Mouse (Mus musculus) testis, adult 2 months (tissue): ENCODE measurements around the gene Creb5. TPM values are rescaled to one million over a fixed set of nuclear protein-coding genes. Genes with fewer than 3 reads are reported as not detected.

Experiments used
- H3K27ac ChIP-seq: fragments of 200-500 bp; 2 replicates; pipeline ENCODE4 v1.5.1; 2012; ENCODE audit warnings: low read depth, low read length; ENCODE audit not compliant: control insufficient read depth, insufficient read depth
- H3K27me3 ChIP-seq: fragments of 200-500 bp; 2 replicates; pipeline ENCODE4 v1.6.1; 2012; ENCODE audit warnings: mild to moderate bottlenecking, low read length, moderate library complexity; ENCODE audit not compliant: control insufficient read depth, insufficient read depth
- H3K36me3 ChIP-seq: fragments of 200-500 bp; 2 replicates; pipeline ENCODE4 v1.6.1; 2012; ENCODE audit warnings: mild to moderate bottlenecking, low read length; ENCODE audit not compliant: control insufficient read depth, insufficient read depth
- H3K4me1 ChIP-seq: fragments of 200-500 bp; 2 replicates; pipeline ENCODE4 v1.6.1; 2012; ENCODE audit warnings: low read length; ENCODE audit not compliant: control insufficient read depth, insufficient read depth
- H3K4me3 ChIP-seq: fragments of 200-500 bp; 2 replicates; pipeline ENCODE4 v1.5.1; 2012; ENCODE audit warnings: low read depth, mild to moderate bottlenecking, low read length, moderate library complexity, mixed read lengths; ENCODE audit not compliant: control insufficient read depth
- CTCF ChIP-seq: fragments of 200-500 bp; IDR thresholded peaks from 2 replicates; pipeline ENCODE4 v1.5.1; 2012; ENCODE audit warnings: low read depth, mild to moderate bottlenecking, inconsistent platforms, low read length, moderate library complexity; ENCODE audit not compliant: control insufficient read depth, insufficient read depth, insufficient replicate concordance
- POLR2A ChIP-seq: fragments of 200-500 bp; IDR thresholded peaks from 2 replicates; pipeline ENCODE4 v1.6.1; 2012; ENCODE audit warnings: low read depth, mild to moderate bottlenecking, inconsistent platforms, low read length, moderate library complexity; ENCODE audit not compliant: control insufficient read depth
- polyA plus RNA-seq: library from polyadenylated mRNA; depleted of rRNA; stranded (reverse); fragments of >200 nt; gene quantifications from 2 replicates; pipeline ENCODE4 v1.2.3, GENCODE M21; 2012

Creb5 gene
- polyA plus RNA-seq, 1 experiment, result 0.26 TPM

DNA sequence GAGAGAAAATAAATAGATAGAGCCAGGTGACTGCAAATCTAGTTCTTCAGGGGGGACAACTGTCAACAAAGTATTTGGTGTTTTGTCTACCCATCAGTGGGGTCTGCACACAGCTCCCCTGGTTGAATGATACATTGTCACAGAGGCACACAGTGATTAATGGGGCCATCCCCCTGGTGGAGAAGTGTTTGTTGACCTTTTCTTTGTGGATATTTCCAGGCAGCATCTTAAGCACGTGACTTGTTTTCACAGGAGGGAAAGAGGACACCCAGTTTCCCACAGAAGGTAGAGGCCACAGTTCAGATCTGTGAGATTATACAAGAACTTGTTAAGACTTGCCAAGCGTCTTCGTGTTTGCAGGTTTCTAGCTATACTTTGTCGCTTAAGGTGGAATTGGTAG, 370.4 kb downstream of the Creb5 start:
- no peak overlapping the region for H3K27ac ChIP-seq
- no peak overlapping the region for H3K4me3 ChIP-seq
- no peak for TF ChIP-seq POLR2A
- TF ChIP-seq CTCF, result no peak
- no peaks in the 10 kb centered on the region for H3K4me1 ChIP-seq
- no peaks in the 10 kb centered on the region for H3K27me3 ChIP-seq
- H3K36me3 ChIP-seq, result no peaks in the 10 kb centered on the region

DNA sequence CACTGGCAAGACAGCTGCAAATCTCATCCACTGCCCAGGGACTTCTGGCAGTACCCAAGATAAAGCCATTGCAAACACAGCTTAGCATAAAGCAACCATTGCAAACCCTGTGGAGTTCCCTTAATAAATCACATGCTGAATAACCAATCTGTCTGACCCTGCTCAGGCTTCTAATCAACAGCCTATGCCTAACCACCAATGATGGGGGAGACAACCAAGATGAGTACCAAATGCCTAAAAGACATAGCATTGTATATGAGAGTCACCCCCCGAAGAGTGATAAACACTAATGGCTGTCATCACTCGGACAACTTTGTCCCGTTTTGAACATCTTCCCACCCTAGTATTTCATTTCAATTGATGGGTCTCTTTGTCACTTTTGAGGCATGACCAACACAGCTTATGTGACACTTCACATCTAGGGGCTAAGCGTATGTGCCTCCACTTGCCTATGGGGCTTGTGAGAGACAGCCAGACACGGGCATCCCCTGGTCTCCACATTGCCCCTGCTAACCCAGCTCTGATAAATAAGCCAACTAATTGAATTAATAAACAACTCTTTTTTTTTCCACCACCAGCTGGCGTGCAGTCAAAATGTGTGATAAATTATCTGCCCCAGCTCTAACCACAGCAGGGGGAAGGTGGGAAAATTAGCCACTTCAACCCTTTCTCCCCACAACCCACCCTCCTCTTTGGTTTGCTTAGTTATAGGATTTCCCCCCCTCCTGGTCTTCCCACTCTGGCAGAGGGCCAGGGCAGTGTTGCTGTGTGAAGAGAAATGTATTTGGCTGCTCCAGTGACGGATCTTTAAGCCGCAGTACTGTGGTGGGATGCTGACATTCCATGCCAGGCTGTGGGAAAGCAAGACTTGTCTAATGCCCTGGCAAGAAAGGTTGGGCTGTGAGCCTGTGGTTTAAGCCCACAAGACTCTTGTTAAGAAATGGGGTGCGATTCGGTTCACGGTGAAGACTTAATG, 376.1 kb downstream of the Creb5 start:
- Histone ChIP-seq H3K4me1 (no peaks in the 10 kb centered on the region), H3K27me3 (no peaks in the 10 kb centered on the region), H3K27ac (no peak overlapping the region), H3K4me3 (no peak overlapping the region), H3K36me3 (no peaks in the 10 kb centered on the region)
- TF ChIP-seq CTCF (no peak), POLR2A (no peak)

DNA sequence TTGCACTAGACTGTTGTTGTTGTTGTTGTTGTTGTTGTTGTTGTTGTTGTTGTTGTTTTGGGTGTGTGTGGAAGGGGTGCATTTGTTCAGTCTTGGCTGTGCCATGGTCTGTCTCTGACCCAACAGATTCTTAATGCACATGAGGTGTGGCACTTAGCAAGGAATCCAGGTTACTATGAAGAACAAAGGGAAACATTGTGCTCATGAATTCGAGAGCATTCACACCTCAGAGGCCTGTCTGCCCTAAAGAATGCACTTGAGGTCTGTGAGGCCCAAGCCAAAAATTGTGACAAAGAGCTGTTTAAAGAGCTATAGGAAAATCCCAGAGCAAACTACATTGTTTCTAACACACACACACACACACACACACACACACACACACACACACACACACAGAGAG, 377.7 kb downstream of the Creb5 start:
- TF ChIP-seq CTCF, result no peak
- TF ChIP-seq POLR2A, result no peak
- Histone ChIP-seq H3K36me3 (no peaks in the 10 kb centered on the region), H3K27me3 (no peaks in the 10 kb centered on the region), H3K4me3 (no peak overlapping the region), H3K27ac (no peak overlapping the region), H3K4me1 (no peaks in the 10 kb centered on the region)

DNA sequence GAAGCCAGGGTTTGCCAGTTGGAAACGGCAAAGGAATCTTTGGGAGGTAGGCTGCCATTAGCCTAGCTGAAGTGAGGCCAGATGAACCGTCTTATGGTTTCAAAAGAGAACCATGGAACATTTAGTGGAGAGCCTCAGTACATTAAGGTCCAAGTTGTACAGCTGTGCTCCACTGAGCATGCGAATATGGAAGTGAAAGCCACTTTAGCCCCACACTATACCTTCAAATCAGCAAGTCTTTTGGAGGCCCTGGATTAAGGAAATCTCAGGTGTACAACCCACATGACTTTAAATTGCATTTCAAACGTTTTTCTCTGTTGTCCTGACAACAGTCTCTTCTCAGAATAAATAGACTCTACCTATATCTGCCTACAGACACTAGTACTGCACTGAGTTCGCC, 379.4 kb downstream of the Creb5 start:
- H3K36me3 ChIP-seq, result no peaks in the 10 kb centered on the region
- H3K27ac ChIP-seq, result no peak overlapping the region
- H3K27me3 ChIP-seq, result no peaks in the 10 kb centered on the region
- TF ChIP-seq CTCF, result no peak
- no peak for TF ChIP-seq POLR2A
- H3K4me1 ChIP-seq, result no peaks in the 10 kb centered on the region
- H3K4me3 ChIP-seq, result no peak overlapping the region

DNA sequence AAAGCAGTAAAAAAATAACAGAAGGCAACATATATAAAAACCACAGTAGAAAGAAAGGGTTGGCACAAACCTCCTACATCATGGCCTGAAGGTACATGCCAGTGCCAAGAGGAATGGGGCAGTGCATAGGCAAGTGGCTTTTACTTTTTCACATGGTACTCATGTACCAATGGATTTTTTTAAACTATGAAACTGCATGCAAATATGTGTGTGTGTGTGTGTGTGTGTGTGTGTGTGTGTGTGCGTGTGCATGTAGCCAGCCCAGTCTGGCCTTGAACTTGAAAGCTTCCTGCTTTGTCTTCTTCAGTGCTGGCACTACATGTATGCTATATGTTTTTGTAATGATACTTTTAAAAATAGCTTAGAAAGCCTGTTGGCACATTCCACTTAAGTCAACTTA, 391.2 kb downstream of the Creb5 start:
- TF ChIP-seq POLR2A (no peak), CTCF (no peak)
- H3K27me3 ChIP-seq, result no peaks in the 10 kb centered on the region
- H3K4me3 ChIP-seq, result no peak overlapping the region
- H3K4me1 ChIP-seq, result no peaks in the 10 kb centered on the region
- no peak overlapping the region for H3K27ac ChIP-seq
- no peaks in the 10 kb centered on the region for H3K36me3 ChIP-seq

DNA sequence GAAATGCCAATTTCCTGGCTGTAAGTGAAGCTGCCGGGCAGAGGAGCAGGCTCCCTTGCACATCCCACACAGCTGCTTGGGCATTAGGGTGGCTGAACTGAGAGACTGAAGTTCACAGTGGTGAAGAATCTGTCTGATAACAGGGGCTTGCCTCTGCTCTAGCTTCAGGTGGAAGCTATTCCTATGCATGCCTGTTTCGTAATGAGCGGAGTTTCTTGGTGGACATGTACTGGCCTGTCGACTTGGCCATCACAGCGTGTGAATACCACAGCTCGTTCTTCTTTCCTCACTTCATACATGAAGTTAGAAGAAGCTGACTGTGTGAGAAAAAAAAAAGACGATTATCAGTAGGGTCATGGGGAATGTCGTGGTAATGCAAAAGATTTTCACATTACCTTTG, 393.0 kb downstream of the Creb5 start:
- Histone ChIP-seq H3K36me3 (no peaks in the 10 kb centered on the region), H3K27me3 (no peaks in the 10 kb centered on the region), H3K27ac (no peak overlapping the region), H3K4me1 (no peaks in the 10 kb centered on the region), H3K4me3 (no peak overlapping the region)
- TF ChIP-seq POLR2A, result no peak
- TF ChIP-seq CTCF, result no peak

DNA sequence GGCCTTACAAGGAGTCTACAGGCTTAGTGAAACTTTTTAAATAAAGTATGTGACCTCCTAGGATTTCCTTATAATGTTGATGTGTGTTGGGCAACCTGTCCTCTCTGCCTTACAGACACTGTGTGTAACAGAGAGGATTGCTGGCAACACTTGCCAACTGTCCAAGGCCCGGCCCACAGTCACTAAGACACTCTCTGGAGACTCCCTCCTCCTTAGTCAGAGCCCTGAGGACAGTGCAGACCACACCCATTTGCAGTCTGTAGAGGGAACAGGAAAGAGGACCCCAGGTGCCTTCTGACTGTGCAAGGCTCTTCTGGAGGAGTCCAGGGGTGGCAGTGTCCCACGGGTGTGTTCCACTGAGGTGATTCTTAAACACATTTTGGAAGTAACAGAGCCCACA, 397.3 kb downstream of the Creb5 start:
- Histone ChIP-seq H3K36me3 (no peaks in the 10 kb centered on the region), H3K27ac (no peak overlapping the region), H3K4me3 (no peak overlapping the region), H3K4me1 (no peaks in the 10 kb centered on the region), H3K27me3 (no peaks in the 10 kb centered on the region)
- TF ChIP-seq CTCF (no peak), POLR2A (no peak)
